Mouse (Mus musculus) ES-E14 (cell line): Measurements from ENCODE around the gene Akap12.

ENCODE experiments used
- HCFC1 ChIP-seq: IDR thresholded peaks from 2 replicates; pipeline ENCODE4 v1.6.1; 2012; ENCODE audit warnings: low read length, inconsistent platforms, borderline replicate concordance; ENCODE audit not compliant: insufficient read depth
- ZC3H11A ChIP-seq: IDR thresholded peaks from 2 replicates; pipeline ENCODE4 v1.6.1; 2012; ENCODE audit warnings: low read depth, mild to moderate bottlenecking, inconsistent platforms, low read length, borderline replicate concordance

- TF ChIP-seq ZC3H11A (no peak), HCFC1 (no peak)
Observed at GRCm38 (mm10) chr10:4233102-4233501, 33.1 kb upstream of the Akap12 start.
